Mouse (Mus musculus) frontal cortex, postnatal 14 days (tissue): ENCODE measurements at regions not wholly inside any gene's neighbourhood (a gene's known extent, or its start where the extent isn't known, plus 50 kb on each side); places are given as distances from the start of the nearest gene placed in this dataset.

ENCODE experiments used
- DNase-seq, 2 experiments: peaks; one replicate each; pipeline ENCODE4 v3.0.0; 2022; ENCODE audit warnings: low spot score in 2 of 2

DNA sequence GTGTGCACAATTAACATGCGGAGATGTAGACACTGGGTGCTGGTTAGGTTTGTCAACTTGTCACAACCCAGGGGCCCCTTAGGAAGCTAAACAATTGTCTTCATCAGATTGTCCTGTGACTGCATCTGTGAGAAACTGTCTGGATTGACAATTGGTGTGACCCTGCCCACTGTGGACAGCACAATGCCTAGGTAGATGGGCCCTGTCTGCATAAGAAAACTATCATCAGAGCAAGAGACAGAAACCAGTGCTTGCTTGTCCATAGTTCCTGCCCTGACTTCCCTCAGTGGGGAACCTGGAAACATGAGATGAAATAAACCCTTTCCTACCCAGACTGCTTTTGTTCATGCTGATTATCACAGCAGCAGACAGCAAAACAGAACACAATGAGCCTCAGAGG lies 63.5 kb upstream of the Tyw5 start:
- no peak for DNase-seq

DNA sequence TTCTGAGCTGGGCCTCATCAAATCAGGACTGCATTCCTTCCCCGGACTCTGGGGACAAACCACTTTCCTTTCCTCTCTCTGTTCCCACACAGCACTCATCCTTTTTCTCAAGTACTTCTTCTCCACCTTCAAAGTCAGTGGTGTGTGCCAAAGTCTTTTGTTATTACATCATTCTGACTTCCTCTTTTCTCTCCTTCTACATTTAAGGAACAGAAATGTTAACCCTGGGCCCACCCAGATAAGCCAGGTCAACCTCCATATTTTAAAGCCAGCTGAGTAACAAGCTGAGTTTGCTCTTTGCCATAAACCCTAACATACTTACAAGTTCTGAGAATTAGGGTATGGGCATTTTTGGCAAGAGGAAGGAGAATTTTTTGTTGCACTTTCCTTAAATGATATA lies 65.3 kb upstream of the Tyw5 start:
- DNase-seq, result no peak

DNA sequence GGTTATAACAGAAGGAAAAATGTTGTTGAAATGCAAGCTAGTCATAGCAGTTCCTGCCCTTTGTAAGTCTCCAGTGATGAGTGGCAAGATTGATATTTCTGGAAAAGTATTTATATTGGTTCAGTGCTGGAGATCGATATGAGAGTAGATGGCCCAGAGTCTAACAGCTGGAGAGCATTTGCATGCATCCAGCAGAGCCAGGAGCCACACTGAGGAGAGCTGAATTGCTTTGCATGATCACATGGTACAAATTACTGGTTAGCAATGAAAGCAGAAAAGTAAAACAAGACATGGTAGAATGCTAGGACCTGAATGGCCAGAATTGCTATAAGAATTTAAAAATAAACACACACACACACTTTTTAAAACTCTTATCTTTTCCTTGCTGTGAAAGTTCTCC lies 70.8 kb upstream of the Tyw5 start:
- DNase-seq, result no peak

DNA sequence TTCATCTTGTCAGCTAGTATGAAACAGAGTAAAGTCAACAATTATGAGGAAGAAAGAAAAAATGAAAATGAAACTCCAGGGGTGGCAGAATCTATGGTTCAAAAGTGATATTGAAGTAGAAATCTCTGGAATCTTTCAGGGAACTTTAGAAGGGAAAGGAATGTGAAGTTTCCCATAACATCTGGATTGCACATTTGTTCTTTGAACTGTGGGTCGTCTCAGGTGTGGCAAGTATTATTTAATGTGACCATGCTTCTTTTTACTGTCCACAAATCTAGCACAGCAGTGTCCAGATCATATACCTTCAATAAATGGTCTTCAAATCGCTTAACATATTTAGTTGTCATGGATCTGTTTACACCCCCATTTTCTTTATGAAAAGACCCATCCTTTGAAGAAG lies 71.2 kb upstream of the Tyw5 start:
- DNase-seq, result no peak

DNA sequence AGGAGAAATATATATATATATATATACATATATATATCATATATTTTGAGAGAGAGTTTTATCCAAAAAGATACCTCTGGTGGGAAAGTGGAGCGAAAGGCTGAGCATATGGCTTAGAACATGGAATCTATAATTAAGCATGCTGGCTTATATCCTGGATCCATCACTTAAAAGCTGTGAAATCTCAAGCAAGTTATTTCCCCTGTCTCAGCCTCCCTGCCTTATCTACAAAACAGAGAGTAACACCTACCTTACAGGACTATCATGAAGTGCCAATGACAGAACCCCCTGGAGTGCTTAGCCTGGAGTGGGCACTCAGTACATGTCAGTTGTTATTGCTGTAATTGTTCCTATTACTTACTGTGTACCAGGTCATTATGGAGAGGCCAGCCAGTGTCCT lies 71.9 kb upstream of the Tyw5 start:
- no peak for DNase-seq

DNA sequence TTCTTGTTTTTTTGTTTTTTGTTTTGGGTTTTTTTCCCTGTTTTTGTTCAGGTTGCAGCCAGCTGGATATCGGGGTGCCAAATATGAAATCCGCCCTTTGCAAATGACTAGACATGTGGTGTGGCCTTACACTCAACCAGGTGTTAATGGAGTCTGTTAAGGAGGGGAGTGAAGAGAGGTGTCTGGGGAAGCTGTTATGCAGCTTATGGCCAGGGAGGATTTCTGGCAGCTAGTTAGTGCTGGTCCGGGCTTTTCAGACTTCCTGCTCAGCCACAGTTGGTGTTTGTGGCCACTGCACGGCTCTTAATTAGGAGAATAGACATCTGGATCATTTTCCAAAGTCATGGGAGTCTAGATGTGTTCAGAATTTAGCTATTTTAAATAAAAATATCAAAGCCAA lies 72.7 kb upstream of the Tyw5 start:
- DNase-seq, result no peak

DNA sequence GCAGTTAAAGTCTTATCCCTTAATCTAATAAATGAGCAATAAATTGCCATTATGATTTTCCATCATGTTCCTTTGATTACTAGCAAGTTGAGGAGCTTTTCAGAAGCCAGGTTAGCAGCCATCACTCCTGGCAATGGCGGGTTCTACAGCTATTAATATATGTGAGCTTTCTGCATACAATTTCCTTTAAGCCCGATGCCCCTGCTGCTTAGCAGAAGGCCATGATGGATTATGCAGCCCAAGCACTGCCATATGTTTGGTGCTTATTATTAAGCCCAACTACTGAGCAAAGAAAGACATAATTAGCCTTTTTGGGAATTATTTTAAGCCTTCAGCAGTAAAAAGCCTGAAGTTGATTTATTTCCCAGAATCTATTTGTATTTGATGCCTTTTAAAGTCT lies 82.3 kb upstream of the Tyw5 start:
- DNase-seq, result no peak

DNA sequence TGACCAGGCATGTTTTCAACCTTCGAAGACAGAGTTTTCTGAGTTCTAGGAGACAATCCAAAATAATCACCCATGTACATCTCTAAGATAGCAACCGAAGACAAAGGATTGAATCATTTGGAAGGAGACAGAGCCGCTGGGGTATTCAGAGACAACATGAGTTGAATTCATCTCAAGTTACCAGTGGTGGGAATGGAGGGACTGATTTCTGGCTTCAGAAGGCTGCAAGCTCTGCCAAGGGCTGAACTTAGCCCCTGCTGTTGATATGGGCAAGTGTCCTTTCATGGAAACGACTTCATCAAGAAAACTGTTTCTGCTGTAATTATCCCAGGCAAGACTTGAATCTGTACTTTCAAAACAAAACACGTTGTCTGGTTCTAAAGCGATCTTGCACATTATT lies 82.7 kb upstream of the Tyw5 start:
- no peak for DNase-seq

DNA sequence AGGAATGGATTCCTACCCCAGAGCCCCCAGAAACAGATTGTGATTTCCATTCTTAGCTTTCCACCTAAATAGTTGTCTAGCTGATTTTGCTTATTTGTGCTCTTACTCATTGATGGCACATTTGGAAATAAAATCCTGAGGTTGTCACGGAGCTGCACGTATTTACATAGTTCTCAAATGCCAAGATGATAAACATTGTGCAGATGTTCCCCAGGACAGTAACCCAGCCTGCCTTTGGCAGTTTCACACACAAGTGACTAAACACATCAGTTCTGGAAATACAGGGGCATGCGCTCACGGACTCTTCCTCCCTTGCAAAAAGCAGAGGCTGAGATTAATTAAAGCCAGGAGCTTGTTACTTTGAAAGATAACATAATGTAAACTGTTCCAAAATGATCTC lies 83.1 kb upstream of the Tyw5 start:
- DNase-seq, result no peak

DNA sequence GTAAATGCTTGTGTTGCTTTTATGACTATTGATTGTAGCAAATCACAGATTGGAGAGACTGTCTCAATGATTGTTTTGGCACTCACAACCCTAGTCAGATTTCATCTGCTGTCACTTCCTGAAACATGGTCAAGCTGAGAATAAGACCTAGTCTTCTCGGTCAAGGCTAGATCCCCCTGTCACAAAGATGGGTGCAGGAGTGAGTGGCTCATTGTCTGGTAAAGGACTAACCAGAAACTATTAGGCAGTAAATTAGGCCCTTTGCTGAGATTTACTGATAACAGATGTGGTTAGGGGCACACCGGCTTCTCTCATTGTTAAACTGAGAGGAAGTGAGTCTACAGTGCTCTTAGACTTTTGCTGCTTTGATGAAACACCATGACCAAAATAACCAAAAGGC lies 85.8 kb upstream of the Tyw5 start:
- DNase-seq, result no peak

DNA sequence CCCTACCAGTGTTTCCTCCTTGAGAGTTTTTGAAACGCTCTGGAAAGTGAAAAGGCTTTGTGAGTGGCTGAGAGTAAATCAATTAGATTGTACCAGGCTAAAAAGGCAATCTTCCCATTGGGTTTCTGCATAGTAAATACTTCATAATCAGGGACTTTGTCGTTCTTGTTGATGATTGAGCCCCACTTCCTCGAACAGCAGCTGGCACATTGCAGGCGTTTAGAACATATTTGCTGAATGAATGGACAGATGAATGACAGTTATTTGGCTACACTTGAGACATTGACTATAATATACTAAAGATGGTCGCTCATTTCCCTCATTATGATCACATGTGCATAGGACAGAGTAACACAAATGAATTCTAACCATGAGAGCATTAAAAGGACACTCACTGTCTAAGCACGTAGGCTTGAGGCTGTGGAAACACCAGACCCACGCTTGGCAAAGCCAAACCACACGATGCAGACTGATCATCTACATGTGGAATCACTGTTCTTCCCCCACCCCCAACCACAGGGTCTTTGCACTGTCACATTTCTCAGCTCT lies 90.7 kb upstream of the Tyw5 start:
- no peak for DNase-seq

DNA sequence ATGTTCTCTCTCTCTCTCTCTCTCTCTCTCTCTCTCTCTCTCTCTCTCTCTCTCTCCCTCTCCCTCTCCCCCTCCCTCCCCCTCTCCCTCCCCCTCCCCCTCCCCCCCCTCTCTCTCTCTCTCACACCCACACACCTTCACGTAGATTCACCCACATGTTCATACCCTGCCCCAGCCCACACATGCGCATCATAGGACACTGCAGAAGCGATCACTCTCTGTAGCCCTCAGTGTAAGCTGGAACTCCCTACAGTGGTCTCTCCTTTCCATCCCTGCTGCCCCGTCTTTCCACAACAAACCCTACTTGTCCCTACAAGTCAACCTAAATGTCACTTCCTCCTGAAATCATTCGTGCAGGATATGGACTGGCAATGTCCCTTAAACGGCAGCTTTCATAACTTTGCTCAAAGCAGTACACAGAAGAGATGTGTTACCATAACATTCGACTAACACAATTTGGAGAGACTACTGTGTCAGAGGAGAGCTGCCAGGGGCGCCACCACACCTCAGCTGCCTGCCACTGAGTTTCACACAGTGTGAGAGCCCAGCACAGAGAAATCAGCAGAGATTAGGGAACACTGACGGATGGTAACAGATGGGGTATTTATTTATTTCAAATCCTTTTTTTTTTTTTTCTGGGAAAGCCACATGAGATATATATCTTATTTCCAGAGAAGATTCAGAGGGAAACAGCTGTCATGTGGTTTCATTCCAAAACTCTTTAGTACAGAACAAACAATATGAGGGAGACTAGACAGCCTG lies 103.6 kb upstream of the Tyw5 start:
- no peak for DNase-seq

DNA sequence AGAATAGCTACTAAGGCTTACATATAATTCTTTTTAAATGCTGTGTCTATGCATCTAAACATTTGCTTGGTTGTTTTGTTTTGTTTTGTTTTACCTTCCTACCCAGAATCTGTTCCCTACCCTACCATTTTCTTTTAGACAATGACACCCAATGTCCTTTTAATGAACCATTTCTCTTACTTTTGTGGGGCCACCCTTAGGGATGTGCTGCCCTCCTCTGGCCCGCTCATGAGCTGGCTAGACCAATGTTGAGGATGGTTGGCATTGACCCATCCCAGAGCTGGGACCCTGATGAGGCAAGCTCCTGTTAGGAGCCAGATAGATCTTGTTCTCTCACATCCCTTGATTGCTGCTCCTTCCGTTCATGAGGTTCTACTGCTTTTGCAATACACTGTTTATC lies 105.0 kb upstream of the Tyw5 start:
- no peak for DNase-seq

DNA sequence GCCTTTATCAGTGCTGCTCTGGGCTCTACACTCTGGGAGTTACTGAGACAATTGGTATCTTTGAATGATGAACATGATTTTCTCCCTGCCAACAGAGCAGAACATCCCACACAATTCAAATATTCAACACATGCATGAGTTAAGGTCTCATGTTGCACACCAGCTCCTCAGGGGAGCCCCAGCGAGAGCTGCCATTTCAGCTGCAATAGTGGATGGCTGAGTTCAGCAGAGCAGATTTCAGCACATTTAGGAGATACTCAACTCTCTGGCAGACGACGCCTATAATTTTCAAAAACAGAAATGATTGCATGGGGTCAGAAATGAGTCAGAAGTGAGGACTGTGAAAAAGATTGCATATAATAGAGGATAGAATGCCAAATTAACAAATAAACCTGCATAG lies 105.6 kb upstream of the Tyw5 start:
- DNase-seq, result no peak

DNA sequence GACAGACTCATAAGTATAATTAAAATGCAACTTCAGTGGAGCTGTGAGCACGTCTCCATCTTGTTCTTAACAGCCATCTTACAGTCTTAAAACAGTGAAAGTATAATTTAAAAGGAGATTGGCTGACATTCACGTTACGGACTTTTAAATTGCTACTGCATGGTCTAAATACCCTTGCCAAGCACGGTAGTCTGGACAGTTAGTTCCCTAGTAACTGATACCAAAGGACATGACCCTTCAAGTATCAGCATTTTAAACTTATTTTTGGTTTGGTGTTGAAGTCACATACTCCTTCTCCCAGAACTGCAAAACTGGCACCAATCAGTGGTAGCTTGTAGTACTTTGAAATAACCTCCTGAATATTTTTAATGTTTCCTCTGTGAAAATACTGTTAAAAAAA lies 119.1 kb upstream of the Tyw5 start:
- DNase-seq, result no peak

DNA sequence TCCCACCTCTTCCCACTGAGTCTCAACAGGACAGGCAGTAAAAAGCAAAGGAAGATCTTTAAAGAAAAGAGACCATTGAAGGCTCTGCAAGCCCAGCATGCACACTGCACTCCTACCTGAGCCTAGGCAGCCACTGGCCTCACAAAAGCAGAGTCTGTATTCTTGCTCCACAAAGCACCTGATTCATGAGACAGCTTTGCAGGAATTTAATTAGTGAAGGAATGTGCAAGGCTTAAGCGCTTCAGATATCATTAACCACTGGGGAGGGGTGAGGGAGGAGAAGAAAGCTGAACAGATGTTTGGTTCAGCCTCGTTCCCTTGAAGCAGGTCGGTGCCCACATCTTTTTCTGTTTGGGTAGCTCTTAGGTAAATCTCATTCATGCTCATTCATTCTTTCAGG lies 121.8 kb upstream of the Tyw5 start:
- DNase-seq, result no peak

DNA sequence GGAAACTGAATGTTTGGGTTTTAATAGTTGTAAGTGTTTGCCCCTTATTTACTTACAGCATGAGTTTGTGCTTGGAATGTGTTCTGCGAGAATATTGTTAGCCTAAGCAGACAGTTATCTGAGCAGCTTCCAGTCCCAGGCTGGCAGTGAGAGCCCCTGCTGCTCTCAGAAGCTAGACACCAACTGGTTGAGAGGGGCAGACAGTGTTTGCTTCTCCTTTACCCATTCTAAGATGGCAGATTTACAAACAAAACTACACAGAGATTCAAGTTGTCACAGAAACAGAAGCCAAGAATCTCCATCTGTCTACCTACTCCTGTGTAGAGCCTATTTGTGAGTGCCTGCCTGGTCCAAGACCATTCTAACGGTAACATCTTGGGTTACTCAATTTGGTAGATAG lies 122.4 kb upstream of the Tyw5 start:
- no peak for DNase-seq

DNA sequence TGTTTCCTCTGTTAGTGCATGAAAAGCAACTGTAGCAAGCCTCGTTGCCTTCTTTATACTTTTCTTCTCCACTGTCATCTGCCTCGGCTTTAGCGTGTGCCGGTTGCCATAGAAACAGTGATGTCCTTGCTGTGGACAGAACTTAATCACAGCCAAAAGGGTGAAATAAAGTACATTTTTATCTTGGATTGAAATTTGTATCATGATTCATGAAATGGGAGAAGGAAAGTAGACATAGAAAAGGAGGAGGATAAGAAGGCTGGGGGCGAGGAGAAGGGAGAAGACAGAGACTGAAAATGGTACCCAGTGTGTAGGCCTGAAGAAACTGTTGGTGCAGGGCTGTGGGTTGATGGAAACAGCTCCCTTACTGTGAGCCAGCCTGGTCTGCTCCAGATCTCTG lies 130.5 kb upstream of the Tyw5 start:
- DNase-seq, result no peak

DNA sequence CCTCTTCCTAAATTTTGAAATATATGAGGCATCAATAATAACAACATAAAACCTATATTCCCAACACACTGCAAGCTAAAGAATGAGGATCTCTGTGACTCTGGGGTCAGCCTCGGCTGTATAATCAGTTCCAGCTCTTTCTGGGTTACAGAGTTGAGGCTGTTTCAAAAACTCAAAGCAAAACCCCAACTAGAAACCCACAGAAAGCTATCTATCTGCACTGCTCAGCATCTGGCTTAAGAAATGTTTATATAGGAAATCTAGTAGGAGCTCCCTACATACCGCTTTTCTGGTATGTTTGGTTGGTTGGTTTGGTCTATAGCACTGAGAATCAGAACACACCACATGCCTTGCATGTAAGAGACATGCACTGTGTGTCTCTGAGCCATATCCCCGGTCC lies 137.8 kb upstream of the Tyw5 start:
- no peak for DNase-seq

DNA sequence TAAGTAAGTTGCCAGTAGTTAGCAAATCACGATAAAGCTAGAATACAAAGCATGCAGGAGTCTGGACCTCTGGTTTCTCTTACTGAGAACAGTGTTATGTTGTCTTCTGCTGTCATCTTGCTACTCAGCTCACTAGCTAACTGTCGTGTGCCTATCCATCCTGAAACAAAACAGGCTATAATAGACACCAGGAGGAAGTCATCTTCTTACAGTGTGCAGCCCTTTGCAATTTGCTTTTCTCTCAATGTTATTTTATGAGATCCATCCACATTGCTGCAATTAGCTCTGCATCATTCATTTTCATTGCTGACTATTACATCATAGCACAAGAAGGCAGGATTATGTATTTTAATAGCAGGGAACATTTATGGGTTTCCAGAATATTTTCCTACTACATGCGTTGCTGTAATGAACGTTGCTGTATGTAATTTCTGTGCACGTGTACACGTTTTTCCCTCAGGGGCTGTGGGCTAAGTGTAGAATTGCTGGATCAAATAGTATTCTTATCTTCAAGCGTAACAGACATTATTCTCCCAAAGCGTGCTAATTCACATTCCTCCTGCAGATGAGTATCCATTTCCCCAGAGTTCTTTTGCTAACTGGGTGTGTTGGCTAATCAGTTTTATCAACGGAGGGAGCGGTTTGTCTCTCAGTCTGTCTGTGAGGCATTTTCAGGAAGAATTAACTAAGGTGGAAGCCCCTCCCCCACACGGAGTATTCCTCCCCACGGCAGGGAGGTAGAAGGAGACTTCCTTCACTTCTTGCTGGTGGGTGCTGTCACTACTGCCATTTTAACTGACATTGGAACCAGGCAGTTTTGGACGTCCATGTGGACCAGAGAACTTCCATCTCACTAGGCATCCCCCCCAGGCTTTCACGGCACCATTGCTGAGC lies 139.1 kb upstream of the Tyw5 start:
- no peak for DNase-seq

DNA sequence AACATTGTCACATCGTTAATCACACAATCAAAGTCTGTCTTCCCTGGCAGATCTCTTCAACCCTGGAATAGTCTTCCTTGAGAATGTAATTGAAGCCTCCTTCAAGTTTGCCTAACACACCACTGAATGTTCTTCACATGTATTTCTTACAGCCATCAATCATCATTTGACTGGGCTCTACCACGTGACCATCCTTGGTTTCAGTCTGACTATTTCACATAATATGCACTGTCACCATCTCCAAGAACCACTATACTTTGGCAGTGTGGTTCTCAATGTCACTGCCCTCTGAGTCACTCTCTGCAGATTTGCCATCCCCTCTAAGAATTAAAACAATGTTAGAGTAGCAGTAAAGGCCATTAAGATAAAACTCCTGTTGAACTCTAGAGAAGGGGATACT lies 154.6 kb upstream of the Tyw5 start:
- no peak for DNase-seq

DNA sequence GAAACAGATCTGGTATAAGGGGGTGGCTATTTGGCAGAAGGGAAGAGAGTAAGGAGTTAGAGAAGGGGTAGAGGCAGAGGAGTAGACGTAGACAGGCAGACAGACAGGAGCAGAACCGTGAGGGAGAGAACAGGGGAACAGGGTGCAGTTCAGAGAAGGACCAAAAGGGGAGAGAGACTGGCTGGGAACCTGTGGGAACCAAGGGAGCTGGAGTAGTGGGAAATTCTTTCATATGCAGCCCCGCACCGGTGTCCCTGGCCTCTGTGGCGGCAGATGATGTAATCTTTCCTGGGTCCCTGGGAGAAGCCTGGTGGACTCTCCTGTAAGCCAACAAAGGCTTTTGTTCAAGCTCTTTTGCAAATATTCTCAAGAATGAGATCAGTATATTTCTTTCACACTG lies 157.8 kb upstream of the Tyw5 start:
- DNase-seq, result no peak

DNA sequence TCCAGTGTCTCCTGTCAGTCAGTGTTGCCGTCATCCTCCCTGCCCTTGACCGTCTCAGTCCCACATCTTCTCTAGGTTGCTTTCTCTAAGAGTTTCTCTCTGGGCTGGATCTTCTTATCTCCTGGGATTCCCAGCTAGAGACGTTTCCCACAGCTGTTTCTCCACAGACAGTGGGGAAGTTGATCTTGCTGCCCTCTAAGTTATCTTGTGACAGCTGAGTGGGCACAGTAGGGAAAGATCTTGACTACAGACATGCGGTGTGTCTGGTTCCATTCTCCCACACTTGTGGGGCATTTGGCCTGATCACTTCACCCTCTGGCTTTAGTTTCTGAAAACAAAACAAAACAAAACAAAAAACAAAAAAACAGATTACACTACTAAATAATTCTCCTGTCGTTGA lies 165.2 kb upstream of the Tyw5 start:
- no peak for DNase-seq
